Mouse (Mus musculus): ENCODE data around the gene Tyw1.

DNA sequence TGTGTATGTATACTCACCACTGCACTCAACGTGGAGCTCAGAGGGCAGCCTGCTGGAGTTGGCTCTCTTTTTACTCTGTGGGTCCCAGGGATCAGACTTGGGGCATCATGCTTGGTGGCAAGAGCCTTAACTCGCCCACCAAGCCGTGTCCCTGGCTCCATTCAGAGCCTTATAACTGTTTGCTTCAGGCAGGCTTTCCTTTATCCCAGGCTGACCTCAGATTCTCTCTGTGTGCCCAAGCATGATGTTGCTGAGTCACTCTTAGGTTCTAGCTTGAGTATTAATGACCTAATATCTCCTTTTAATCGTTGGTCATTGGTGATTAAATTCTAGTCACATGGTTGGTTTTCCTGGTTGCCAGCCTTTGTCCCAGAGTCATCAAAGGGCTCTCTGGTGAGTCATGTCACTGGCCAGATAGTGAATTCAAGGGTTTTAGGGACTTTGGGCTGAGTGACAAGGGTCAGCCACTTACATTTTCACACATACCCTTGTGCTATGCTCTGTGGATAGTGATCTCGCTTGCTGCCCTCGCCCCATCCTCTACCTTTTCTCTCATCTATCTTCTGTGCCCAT lies 9.1 kb downstream of the Tyw1 start:
- TF ChIP-seq CTCF (IDR thresholded peaks at IDR 0.05; ENCODE audit: control insufficient read depth, insufficient read depth, low read length) (no peak), POLR2A (IDR thresholded peaks at IDR 0.05; ENCODE audit: borderline replicate concordance, control insufficient read depth, low read depth, low read length) (no peak)
